Mouse (Mus musculus) layer of hippocampus, postnatal 36 days (tissue): ENCODE measurements at regions not wholly inside any gene's neighbourhood (a gene's known extent, or its start where the extent isn't known, plus 50 kb on each side); places are given as distances from the start of the nearest gene placed in this dataset.

Source experiments
- DNase-seq, 2 experiments: peaks; one replicate each; pipeline ENCODE4 v3.0.0; 2022

- DNase-seq = peak; percentile 56 to 60
Observed at GRCm38 (mm10) chr10:67729271-67729670, 180.5 kb upstream of the Ado start.

GRCm38 (mm10) chr10:67727580-67727979, 178.8 kb upstream of the Ado start:
- no peak for DNase-seq

- no peak for DNase-seq
Observed at GRCm38 (mm10) chr10:67726796-67727195, 178.0 kb upstream of the Ado start.

GRCm38 (mm10) chr10:67726351-67726750, 177.6 kb upstream of the Ado start:
- no peak for DNase-seq

DNA sequence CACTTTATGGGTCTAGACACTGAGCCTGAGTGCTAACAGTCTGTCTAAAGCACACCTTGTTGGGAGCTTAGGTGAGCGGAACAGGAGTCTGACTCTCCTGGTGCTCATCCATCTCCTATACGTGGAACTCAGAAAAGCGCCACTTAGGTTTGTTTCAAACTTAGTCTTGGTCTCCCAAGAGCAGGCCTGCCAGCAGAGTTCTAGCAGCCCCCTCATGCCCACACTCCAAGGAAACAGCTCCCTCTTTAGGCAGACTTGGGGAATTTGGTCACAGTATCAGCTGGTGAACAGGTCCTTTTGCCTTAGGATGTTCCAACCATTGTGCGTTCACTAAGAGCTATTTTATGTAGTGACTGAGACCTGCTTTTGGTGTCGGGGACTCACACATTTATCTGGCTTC, 173.0 kb upstream of the Ado start:
- peak; percentile 3 to 18 for DNase-seq

DNA sequence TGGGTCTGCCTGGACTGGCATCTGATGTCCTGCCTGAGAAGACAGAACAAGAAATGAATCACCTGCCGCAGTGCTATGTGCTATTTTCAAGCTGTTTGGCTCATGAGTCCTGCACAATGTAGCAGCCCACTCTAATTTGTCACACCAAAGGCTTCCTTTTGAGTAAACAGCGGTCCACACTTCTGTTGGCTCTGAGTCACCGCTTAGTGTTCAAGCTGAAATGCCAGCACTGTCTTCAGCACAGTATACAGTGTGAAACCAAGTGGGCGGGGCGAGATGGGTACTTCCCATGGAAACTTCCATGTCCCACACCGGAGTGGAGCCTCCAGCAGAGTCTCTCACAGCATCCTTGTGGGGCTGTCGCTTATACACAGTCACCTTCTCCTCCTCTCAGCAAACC, 168.8 kb upstream of the Ado start:
- DNase-seq = peak; percentile 20 to 37

GRCm38 (mm10) chr10:67715046-67715445, 166.3 kb upstream of the Ado start:
- DNase-seq = no peak

DNA sequence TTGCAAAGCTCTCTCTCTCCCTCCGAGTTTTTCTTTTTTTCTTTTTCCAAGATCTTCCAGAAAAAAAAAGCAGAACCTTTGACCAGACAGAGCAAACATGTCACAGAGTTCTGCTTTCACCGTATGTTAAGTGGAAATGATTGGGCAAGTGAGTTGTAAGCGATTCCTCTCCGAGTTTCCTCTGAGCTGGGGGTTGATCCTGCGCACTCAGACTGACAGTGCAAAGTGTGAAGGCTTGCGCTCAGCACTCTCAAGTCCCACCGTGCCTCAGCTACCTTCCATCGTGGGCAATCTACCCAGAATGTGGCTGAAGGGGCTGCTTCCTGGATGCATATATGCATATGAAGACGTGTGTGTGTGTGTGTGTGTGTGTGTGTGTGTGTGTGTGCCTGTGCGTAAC, 164.3 kb upstream of the Ado start:
- no peak for DNase-seq

GRCm38 (mm10) chr10:67712665-67713064, 163.9 kb upstream of the Ado start:
- no peak for DNase-seq

DNA sequence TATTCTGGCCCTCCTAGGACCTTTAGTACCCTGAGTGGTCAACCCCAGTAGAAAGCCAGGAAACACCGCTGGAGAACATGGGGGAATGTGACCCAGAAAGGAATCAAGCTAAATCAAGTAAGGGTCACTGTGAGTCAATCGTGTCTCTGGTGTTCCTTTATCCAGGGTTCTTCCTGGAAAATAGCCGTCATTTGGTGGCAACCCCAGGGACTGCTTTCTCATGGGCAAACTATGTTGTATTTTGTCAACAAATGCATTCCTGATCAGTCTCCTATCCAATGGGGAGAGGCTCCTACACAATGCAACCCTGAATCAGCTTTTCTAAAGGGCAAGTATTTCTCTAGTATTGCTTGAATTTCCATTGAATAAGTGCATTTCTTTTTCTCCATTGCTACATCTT, 163.2 kb upstream of the Ado start:
- no peak for DNase-seq

DNA sequence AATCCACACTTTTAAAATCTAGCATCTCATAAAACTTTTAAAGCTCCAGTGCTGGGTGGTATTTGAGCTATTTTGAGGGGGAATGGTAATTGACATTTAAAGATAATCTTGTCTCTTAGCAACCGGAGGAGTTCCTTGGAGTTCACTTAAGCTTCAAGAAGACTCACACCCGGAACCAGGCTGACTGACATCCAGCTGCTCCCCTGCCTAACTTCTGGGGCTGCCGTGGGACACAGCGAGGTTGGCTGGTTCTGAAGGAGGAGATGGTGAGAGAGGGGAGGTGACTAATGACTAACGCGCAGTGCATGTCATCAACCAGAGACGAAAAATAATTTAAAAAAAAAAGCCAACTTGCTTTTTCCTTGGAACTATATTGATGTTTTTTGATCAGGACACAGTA, 157.7 kb upstream of the Ado start:
- DNase-seq = no peak

GRCm38 (mm10) chr10:67702783-67703455, 154.2 kb upstream of the Ado start:
- DNase-seq = no peak

GRCm38 (mm10) chr10:67697401-67698195, 148.8 kb upstream of the Ado start:
- no peak for DNase-seq

DNA sequence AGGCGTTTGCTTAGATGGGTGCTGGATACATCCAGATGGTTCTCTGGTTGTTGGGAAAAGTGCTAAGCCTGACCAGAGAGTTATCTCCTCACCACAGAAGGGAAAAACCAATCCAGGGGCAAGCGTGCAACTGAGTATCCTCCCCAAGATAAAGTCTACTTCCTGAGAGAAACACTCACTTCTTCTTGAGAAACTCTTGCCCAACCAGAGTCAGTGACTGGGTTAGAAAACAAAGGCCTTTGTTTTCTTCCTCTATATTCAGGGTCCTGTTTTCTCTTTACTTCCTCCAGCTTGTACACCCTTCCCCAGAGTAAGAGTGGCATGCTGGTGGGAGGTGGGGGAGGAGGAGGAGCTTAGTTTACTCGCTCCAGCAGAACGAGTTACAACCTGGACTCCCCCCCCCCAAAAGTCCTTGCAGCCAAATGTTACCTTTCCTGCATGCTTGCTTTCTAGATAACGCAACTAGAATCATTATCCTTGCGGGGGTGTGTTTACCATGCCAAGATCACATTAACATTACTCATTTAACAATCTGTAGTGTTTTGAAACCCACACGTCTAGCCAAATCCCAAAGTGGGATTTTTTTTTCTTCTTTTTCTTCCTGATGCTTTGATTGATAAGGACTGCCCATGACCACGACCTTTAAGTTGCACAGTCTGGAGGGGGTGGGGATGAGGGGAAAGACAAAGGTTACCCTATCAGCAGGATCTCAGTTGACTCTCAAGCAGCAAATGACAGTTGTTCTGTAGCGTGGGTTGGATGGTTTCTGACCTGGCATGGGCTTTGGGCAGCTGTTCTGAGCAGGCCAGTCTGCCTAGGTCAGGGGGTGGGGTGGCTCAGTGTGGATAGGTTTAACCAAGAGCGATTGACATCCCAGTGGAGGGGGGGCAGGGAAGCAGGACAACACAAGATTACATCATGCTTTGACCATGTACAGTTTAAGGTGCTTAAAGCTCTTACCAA, 147.4 kb upstream of the Ado start:
- no peak for DNase-seq

DNA sequence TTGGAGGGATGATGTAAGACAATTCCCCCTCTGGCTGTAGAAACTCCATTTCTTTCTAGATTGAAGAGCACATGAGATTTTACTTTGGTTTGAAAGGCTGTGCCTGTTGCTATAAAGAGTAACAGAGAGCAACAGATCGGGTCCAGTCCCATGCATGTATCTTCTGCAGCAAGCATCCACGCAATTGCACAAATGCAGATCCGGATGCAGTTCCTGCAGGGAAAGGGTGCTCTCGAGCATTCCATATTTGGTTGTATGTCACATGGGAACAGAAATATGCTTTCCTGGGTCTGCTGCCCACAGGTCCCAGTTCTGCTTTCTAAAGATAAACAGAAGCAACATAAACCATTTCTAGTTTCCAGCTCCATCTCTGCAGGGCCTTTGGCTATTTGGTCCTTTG, 146.0 kb upstream of the Ado start:
- DNase-seq = no peak

- no peak for DNase-seq
Observed at GRCm38 (mm10) chr10:67693586-67693985, 144.8 kb upstream of the Ado start.

DNA sequence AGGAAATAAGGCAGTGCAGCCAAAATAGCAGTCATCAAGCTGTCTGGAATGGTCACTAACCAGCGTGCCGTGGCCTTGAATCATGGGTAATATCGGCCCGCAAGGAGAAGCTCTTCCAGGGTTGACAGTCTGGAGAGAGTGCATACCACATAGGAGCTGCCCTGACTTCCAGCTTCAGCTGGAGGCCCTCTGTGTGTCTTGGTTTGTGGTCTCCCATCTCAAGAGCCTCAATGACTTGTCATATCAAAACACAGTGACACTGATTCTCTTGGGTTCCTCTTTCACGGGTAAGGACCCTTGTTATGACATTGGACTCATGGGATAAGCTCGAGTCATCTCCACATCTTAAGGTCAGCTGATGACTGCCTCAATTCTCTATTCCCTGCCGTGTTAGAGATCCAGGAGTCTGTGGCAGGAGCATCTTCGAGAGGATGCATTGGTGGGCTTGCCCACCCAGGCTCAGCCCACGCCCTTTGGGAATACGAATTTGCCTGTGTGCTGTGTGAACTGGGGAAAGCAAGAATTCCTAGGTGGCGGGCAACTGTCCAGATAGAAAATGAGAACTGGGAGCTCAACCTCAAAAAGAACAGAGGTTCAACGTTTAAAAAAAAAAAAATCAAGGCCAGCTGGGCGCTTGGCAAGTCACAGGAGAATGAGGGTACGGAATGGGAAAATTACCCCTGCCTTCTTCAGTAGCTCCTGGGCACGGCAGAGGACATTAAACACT, 141.4 kb upstream of the Ado start:
- no peak for DNase-seq

DNA sequence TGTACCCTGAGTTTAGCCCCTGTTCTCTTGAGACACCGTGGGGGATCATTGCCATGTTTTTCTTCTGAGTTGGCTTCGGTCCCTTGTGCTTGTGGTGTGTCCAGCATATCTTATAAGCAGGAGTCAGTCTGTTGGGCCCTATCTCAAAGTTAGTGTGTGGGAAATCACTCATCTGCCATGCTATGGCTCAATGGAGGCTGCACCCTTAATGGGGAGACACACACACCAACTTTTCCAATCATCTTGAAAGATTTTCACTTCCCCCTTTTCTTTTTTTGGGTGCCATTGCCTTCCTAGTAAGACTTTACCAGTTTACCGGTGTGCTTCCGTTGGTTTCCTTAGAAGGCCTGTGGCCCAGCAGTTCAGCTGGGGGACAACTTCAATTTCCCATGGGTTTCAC, 130.6 kb upstream of the Ado start:
- no peak for DNase-seq

GRCm38 (mm10) chr10:67673450-67673849, 124.7 kb upstream of the Ado start:
- DNase-seq = no peak

DNA sequence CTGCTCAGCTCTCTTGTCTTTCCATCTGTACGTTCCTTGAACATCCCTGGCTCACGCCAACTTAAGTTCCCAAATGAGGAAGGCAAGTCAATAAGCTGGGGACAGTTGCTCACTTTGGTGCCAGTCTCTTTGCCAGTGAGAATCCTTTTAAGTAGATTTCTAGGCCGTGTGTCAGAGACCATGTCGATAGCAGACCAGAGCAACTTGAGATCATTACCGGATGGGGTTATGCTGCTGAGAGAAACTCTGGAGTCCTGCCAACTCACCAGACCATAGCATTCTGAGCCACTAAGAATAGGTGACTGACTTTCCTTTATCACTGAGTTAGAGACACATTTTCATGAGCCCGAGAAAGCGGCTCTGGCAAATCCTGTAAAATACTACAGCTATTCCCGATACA, 123.5 kb upstream of the Ado start:
- DNase-seq = no peak

DNA sequence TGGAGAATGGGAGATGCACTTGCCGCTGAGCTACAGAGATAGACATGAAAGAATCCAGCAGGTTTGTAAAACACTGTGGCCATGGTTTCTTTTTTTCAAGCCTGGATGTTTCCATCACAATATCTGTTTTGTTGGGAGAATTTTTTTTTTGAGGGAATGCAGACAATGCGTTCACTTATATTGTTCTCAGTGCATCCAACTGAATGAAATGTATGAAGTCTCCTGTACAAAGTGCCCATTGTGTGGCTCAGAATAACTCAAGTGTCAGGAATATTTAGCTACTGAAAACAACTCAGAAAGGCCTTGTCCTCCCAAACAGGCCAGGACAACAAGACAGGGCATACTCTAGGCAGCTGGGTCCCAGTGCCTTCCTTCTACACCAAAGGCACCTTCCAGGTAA, 120.3 kb upstream of the Ado start:
- no peak for DNase-seq

GRCm38 (mm10) chr10:67663028-67663427, 114.3 kb upstream of the Ado start:
- DNase-seq = no peak
